Mouse (Mus musculus) brain, embryonic 14.5 days (tissue): Measurements from ENCODE around the gene Alas2.

Source experiments
- CTCF ChIP-seq: fragments of 200-500 bp; IDR thresholded peaks from 2 replicates; pipeline ENCODE4 v1.5.1; 2012; ENCODE audit warnings: inconsistent platforms, mild to moderate bottlenecking, moderate library complexity, borderline replicate concordance; ENCODE audit not compliant: insufficient read depth, insufficient read length; ENCODE audit errors: extremely low read depth
- POLR2A ChIP-seq: fragments of 200-500 bp; IDR thresholded peaks from 2 replicates; pipeline ENCODE4 v1.6.1; 2012; ENCODE audit warnings: mild to moderate bottlenecking, inconsistent platforms, borderline replicate concordance; ENCODE audit not compliant: poor library complexity, insufficient read depth, insufficient read length, severe bottlenecking; ENCODE audit errors: extremely low read depth

DNA sequence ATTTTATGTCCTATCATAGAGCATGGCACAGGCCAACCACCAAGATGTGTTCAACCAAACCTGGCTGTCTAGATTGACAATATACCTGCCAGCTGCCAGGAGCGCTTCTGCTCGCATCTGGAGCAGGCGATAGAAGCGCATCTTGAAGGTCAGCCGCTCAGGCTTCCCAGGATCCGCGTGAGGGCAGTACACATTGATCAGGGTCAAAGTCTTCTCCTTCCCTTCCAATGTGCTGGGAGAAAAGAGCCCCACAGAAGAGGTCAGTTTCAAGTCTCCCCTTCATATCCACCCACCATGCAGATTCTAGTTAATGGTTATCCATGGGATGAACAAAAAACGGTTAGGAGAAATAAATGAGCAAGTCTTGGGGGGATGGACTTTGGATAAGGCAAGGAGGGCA is 37.9 kb downstream of the Alas2 start:
- TF ChIP-seq CTCF (no peak), POLR2A (no peak)
